Mouse (Mus musculus) testis, adult 2 months (tissue): ENCODE data around the gene Ctnna2.

Experiments
- CTCF ChIP-seq: fragments of 200-500 bp; IDR thresholded peaks from 2 replicates; pipeline ENCODE4 v1.5.1; 2012; ENCODE audit warnings: low read depth, mild to moderate bottlenecking, inconsistent platforms, low read length, moderate library complexity; ENCODE audit not compliant: control insufficient read depth, insufficient read depth, insufficient replicate concordance
- POLR2A ChIP-seq: fragments of 200-500 bp; IDR thresholded peaks from 2 replicates; pipeline ENCODE4 v1.6.1; 2012; ENCODE audit warnings: low read depth, mild to moderate bottlenecking, inconsistent platforms, low read length, moderate library complexity; ENCODE audit not compliant: control insufficient read depth

DNA sequence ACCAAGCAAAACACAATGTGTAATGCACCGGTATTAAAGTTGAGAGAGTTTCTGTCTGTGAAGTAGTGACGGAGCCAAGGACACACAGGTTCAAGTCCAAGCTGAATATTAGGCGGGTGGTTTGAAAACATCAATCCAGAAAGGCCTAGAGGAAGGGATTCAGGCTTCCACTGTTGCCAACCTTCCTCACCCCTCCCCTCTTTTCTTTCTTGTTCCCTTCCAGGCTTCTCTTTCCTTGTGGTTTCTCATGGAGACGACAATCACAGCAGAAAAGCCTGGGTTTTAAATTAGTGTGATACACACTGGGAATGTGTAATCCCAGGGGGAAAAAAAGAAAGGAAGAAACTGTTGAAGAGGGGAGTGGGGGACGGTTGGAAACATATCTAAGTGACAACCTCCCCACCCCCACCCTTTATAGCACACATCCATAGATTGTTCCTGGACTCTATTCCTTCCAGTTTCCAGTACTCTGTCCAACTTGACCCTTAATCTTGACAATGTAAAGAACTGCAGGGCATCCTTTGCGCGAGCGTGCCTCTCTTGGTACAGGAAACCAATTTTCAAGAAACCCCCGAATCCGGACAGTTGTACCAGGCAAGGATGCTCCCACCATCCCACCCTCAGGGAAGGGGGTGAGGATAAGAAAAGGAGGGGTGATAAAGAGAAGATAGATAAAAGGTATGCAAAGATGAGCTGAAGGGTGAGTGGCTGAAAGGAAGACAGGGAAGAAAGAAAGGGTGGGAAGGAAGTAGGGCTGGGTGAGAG, 841 bp downstream of the Ctnna2 start:
- TF ChIP-seq CTCF = no peak
- TF ChIP-seq POLR2A = no peak
